In the genomic region with DNA sequence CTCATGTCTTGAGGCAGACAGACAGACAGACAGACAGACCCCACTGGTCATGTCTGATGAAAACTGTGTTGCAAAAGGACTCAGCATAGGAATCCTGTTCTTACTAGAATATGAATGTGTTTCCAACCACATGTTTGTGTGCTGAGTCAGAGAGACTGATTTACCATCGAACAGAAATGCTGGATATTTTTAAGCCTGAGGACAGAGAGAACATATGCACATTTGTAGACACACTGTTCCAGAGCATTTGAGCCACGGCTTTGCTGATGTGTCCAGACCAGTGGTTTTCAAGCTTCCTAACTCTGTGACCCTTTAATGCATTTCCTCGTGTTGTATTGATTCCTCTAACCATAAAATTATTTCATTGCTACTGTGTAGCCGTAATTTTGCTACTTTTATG, we compare ENCODE assay signal across 14 mouse cellular contexts.
"Had no signal": no experiment of that assay in that cellular context is flagged by ENCODE, and none has a peak within 500 bp of the region (broad histone marks: within the 10 kb centered on the region; RNA-seq: fewer than 3 reads in every experiment).

No protein-coding gene starts in this region.

- H3K36me3 ChIP-seq: kidney, embryonic 15.5 days; limb, embryonic 15.5 days; liver, embryonic 12.5 days; midbrain, embryonic 10.5 days had no signal

- H3K4me3 ChIP-seq: kidney, embryonic 15.5 days; limb, embryonic 15.5 days; liver, embryonic 12.5 days; midbrain, embryonic 10.5 days had no signal

- H3K9ac ChIP-seq: kidney, embryonic 15.5 days; limb, embryonic 15.5 days; liver, embryonic 12.5 days; lung, embryonic 14.5 days had no signal

- H3K27me3 ChIP-seq: kidney, embryonic 15.5 days; limb, embryonic 15.5 days; liver, embryonic 12.5 days had no signal

- H3K4me1 ChIP-seq: limb, embryonic 15.5 days had no signal

- DNase-seq: kidney, adult 18-20 months; kidney, postnatal 14 days; layer of hippocampus, adult 9-11 months; layer of hippocampus, postnatal 36 days; lung, embryonic 14.5 days; lung, postnatal 10 days; lung, postnatal 4 days; midbrain, embryonic 14.5 days; thymus, postnatal 14 days had no signal

- H3K27ac ChIP-seq: kidney, embryonic 15.5 days; limb, embryonic 15.5 days; liver, embryonic 12.5 days; midbrain, embryonic 10.5 days; stomach, postnatal 0 days had no signal

- ATAC-seq: liver, embryonic 12.5 days had no signal
